Comparison of ENCODE assay signal across 20 mouse cellular contexts in the genomic region with DNA sequence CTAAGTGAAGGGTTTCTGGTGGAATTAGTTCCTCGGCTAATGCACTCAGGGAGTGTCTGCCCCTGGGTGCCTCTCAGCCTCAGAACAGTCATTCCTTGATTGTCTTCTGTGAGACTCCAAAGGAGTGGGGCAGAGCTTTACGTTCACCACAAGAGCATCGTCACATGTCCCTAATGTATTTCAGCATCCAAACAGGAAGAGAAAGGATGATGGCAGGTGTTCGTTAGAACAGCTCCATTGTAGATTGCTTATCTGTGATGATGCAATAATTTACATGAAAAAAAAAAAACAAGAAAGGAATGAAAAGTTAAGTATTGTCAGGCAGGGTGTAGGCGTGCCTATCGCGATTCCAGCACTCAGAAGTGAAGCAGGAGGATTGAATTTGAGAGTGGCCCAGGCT.
A peak's percentile ranks its signal among the peaks of the same experiment; 100 is the strongest.
DNase-seq lines count a peak whose midpoint lies in the region; TF ChIP-seq lines count a peak whose summit lies in the region.
"Had no signal": no experiment of that assay in that cellular context is flagged by ENCODE, and none has a peak within 500 bp of the region (broad histone marks: within the 10 kb centered on the region; RNA-seq: fewer than 3 reads in every experiment).

No protein-coding gene starts in this region.

- no peaks in the 10 kb centered on the region for H3K9me3 ChIP-seq in ES-E14 (ENCODE audit: control insufficient read depth, insufficient read depth, low read depth, low read length)
- H3K9me3 ChIP-seq: embryonic facial prominence, embryonic 10.5 days; embryonic facial prominence, embryonic 12.5 days; forebrain, embryonic 13.5 days; forebrain, embryonic 15.5 days had no signal

- DNase-seq in ES-CJ7 (ENCODE audit: low read depth, low spot score) (peak; percentile 52), ES-E14 (ENCODE audit: low read depth, low spot score) (no peak), ZHBTc4 (ENCODE audit: low read depth, low spot score) (peak; percentile 78)
- no peak for DNase-seq in left cerebral cortex, postnatal 10 days (ENCODE audit: extremely low spot score in 1 of 2, low spot score in 2 of 2)
- DNase-seq in heart, postnatal 25 days (ENCODE audit: low spot score): no peak
- DNase-seq in cerebellum, adult 9-11 months: no peak
- DNase-seq: adrenal gland, adult 2 months; adrenal gland, postnatal 10 days; adrenal gland, postnatal 25 days; cerebellum, adult 11 months; cerebellum, adult 18-20 months; cerebellum, adult 8-10 months; cerebellum, postnatal 10 days; cerebellum, postnatal 25 days; forebrain, postnatal 0 days had no signal

- in situ Hi-C loops in ES-E14 (cut with MboI; ENCODE audit: low sequenced_read_pairs in 2 of 2, unreplicated experiment in 2 of 2): no loop called here

- no peak overlapping the region for H3K9ac ChIP-seq in ES-E14 (ENCODE audit: insufficient read depth, low read depth, low read length, poor library complexity, severe bottlenecking)
- H3K9ac ChIP-seq: embryonic facial prominence, embryonic 12.5 days; forebrain, embryonic 13.5 days; forebrain, embryonic 15.5 days; forebrain, postnatal 0 days had no signal

- H3K27ac ChIP-seq in ES-E14 (ENCODE audit: insufficient read depth, low read depth, low read length, poor library complexity, severe bottlenecking): no peak overlapping the region
- H3K27ac ChIP-seq: embryonic facial prominence, embryonic 10.5 days; embryonic facial prominence, embryonic 12.5 days; forebrain, embryonic 13.5 days; forebrain, embryonic 15.5 days had no signal

- intact Hi-C loops in left cerebral cortex, postnatal 10 days (cut with DNase I): loop anchor here (5.0 kb wide), 1 partner anchor 80 kb away; no protein-coding TSS in a partner anchor
- intact Hi-C loops in heart, postnatal 25 days (cut with DNase I): no loop called here

- H3K4me3 ChIP-seq in ES-E14 (ENCODE audit: insufficient read depth in 1 of 2, low read depth in 1 of 2, low read length in 2 of 2, poor library complexity in 1 of 2, severe bottlenecking in 1 of 2): no peak overlapping the region
- H3K4me3 ChIP-seq: embryonic facial prominence, embryonic 10.5 days; embryonic facial prominence, embryonic 12.5 days; erythroblast, embryonic 14.5 days; forebrain, embryonic 13.5 days; forebrain, embryonic 15.5 days had no signal

- no peaks in the 10 kb centered on the region; the same call in 1 of the 2 replicates for H3K36me3 ChIP-seq in ES-E14 (ENCODE audit: control insufficient read depth, insufficient read depth, low read length, poor library complexity, severe bottlenecking)
- H3K36me3 ChIP-seq: embryonic facial prominence, embryonic 10.5 days; embryonic facial prominence, embryonic 12.5 days; forebrain, embryonic 15.5 days had no signal

- H3K4me1 ChIP-seq in ES-E14 (ENCODE audit: control insufficient read depth in 2 of 2, insufficient read depth in 2 of 2, low read length in 2 of 2, poor library complexity in 1 of 2): peaks cover 2 to 6% of the 10 kb centered on the region in 2 experiments; a peak in 1 of 4 replicates
- H3K4me1 ChIP-seq: embryonic facial prominence, embryonic 10.5 days; forebrain, embryonic 13.5 days had no signal

TF ChIP-seq in ES-E14, 5 proteins besides CTCF, POLR2A, EP300 and RAD21:
- TF ChIP-seq ZNF384 (IDR thresholded peaks at IDR 0.05; ENCODE audit: low read depth, low read length) (peak; percentile 28; the same call in 1 of the 2 replicates), CHD2 (IDR thresholded peaks at IDR 0.05; ENCODE audit: low read depth, low read length) (no peak), MAFK (IDR thresholded peaks at IDR 0.05; ENCODE audit: insufficient read depth, low read depth, low read length) (no peak)

Comparison
In these comparisons a context has a peak if more than half of its experiments do, and no peak if none do; other contexts are left out.
1. DNase-seq: peak in ES-CJ7 (single experiment) and ZHBTc4 (single experiment); none in ES-E14 (single experiment), left cerebral cortex, postnatal 10 days (0 of 2), heart, postnatal 25 days (single experiment) and cerebellum, adult 9-11 months (single experiment).